Mouse (Mus musculus) olfactory bulb, adult 2 months (tissue): ENCODE measurements around the gene Pdzd9.

Experiments
- CTCF ChIP-seq: fragments of 200-500 bp; IDR thresholded peaks from 2 replicates; pipeline ENCODE4 v1.5.1; 2012; ENCODE audit warnings: low read depth, mild to moderate bottlenecking, low read length, moderate library complexity; ENCODE audit not compliant: insufficient read depth
- POLR2A ChIP-seq: fragments of 200-500 bp; IDR thresholded peaks from 2 replicates; pipeline ENCODE4 v1.6.1; 2012; ENCODE audit warnings: mild to moderate bottlenecking, low read depth, low read length, moderate library complexity; ENCODE audit not compliant: insufficient read depth

DNA sequence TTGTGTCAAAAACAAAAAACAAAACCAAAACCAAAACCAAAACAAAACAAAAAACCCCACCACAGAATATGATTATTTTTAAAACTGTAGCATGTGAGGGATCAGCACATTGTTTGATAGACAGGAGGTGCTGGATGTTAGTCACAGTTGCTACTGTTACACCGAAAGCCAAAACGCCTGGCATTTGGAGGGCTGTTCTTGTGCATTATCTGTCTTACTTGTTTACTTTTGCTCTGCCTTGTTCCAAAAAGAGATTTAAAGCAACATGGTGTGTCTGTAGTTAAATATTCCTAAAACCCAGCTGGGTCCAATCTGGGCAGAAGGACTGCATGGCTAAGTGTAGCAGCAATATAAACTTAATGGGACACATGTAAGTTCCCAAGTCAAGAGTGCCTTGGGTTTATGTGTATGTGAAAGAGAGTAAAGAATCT lies 14.6 kb upstream of the Pdzd9 start:
- TF ChIP-seq CTCF (no peak), POLR2A (no peak)
